Mouse (Mus musculus): Measurements from ENCODE around the gene Phf7. TPM values are rescaled to one million over a fixed set of nuclear protein-coding genes. Genes with fewer than 3 reads are reported as not detected.

The Phf7 gene
- polyA plus RNA-seq, 1 experiment from 2014 or later: 10.4 TPM

DNA sequence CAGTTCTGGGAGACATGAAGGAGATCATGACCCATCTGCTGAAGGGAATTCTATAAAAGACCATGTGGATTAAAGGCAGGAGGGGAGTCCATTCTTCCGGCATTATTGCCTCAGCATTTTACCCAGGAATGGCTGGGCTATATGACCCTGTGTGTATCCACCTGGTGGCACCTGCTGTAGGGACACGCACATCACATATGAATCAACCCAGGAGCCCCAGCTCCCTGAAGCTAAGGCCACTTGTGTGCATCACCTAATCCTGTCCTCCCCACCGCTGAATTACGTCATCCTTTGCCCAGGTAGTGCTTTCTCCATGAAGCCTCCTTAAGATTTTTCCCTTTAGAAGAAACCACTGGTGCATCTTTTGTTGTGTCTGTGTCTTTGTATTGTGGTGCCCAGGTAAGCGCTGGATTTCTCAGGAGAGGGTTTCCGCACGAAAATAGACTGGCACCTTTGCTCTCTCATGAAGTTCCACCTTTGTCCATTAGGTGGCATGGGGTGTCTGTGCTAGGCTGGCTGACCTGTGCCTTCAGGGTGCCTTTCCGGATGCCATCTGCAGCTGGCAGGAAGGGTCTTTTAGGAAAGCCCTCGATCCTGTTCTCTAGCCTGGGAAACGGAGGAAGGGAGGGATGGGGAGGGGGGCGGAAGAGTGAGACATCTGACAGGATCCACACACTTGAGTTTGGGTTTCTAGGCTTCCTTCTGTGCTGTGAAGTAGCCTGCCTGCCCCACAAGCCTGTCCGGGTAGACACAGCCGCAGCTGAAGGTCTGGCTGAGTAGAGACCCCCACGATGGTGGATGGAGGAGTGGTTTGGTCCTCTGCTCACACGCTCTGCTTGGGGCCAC is 35.7 kb downstream of the Phf7 start:
- H3K4me2 ChIP-seq (replicated peaks): 0 out of 2 replicates have a peak overlapping the region, but pooled peaks have one; percentile 6
- DNase-seq (ENCODE audit: low spot score) (peak; percentile 83), ATAC-seq (ENCODE audit: low FRiP score) (peak; percentile 73)
- peaks cover 14% of the 10 kb centered on the region for H3K4me1 ChIP-seq (replicated peaks; ENCODE audit: control insufficient read depth, insufficient read depth, low read length)
- H3K9ac ChIP-seq: peak overlapping the region; percentile 28; the same call in 1 of the 2 replicates
- no peak overlapping the region for H3K27ac ChIP-seq
- H3K36me3 ChIP-seq (replicated peaks; ENCODE audit: control insufficient read depth, insufficient read depth): no peaks in the 10 kb centered on the region
- WGBS: 32% methylated on average over 15 of the region's 15 CpGs
- no peak overlapping the region for H3K4me3 ChIP-seq (replicated peaks; ENCODE audit: low read length)
- H3K9me3 ChIP-seq (ENCODE audit: control insufficient read depth, low read length): no peaks in the 10 kb centered on the region
- H3K27me3 ChIP-seq (ENCODE audit: control insufficient read depth, insufficient read depth, low read length): no peaks in the 10 kb centered on the region

DNA sequence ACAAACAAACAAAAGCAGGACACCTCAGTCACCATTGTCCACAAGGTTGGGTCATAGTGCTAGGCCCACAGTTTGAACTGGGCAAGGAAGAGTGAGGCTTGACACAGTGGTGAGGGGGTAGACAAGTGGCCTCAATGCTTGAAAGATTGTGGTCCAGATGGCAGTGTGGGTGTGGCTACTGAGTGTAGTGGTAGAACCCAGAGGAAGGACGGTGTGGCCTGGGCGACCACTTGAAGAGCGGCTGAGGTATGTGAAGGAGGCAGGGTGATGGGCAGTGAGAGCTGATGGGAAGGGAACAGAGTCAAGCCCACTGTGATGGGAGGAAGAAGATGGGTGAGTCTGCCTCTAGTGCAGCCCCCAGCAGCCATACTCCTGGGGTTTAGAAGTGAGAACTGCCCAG is 36.4 kb downstream of the Phf7 start:
- no peaks in the 10 kb centered on the region for H3K9me3 ChIP-seq (ENCODE audit: control insufficient read depth, low read length)
- H3K4me2 ChIP-seq (replicated peaks): no peak overlapping the region
- no peak for DNase-seq (ENCODE audit: low spot score)
- no peak overlapping the region for H3K27ac ChIP-seq
- H3K36me3 ChIP-seq (replicated peaks; ENCODE audit: control insufficient read depth, insufficient read depth): no peaks in the 10 kb centered on the region
- no peak overlapping the region for H3K4me3 ChIP-seq (replicated peaks; ENCODE audit: low read length)
- peaks cover 14% of the 10 kb centered on the region for H3K4me1 ChIP-seq (replicated peaks; ENCODE audit: control insufficient read depth, insufficient read depth, low read length)
- H3K27me3 ChIP-seq (ENCODE audit: control insufficient read depth, insufficient read depth, low read length): no peaks in the 10 kb centered on the region
- ATAC-seq (ENCODE audit: low FRiP score): no peak
- 96% methylated on average over 3 of the region's 3 CpGs for WGBS
- no peak overlapping the region for H3K9ac ChIP-seq

DNA sequence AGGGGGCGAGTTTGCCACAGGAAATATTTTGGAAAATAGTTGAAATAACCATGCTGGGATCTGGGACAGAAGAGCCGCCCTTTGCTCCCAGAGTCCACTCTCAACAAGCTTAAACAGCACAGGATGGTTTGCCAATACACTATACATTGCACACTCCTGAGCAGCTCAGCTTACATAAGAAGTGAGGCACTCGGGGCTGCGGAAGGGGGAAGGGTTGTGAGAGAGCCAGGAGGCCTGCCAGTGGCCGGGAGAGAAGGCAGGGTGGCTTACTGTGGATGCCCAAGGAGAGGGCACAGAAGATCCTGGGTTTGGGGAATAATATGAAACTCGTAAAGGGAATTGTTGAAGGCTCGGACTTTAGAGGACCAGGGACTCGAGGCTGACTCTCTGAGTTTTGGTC is 37.2 kb downstream of the Phf7 start:
- 77% methylated on average over 8 of the region's 8 CpGs for WGBS
- DNase-seq (ENCODE audit: low spot score): no peak

DNA sequence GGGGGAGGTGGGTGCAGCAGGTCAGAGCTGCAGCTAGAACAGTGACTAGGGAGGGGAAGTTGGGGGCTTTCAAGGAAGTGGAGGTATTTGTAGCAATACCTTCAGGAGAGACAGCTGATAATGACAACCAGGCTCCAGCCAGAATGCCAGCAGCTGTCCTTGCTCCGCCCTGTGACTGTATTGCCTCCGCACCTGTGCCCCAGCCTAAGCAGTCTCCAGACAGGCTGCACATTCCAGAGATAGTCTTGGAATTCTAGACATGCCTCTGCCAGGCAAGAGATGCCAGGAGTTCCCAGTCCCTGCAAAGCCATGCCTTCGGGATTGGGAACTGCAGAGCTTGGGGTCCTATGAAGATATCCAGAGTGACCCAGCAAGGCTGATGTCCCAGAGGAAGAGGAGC is 38.6 kb downstream of the Phf7 start:
- WGBS: 91% methylated on average over 3 of the region's 3 CpGs
- Histone ChIP-seq H3K4me2 (replicated peaks) (no peak overlapping the region), H3K4me1 (replicated peaks; ENCODE audit: control insufficient read depth, insufficient read depth, low read length) (peaks cover 9% of the 10 kb centered on the region), H3K27me3 (ENCODE audit: control insufficient read depth, insufficient read depth, low read length) (no peaks in the 10 kb centered on the region), H3K36me3 (replicated peaks; ENCODE audit: control insufficient read depth, insufficient read depth) (no peaks in the 10 kb centered on the region), H3K27ac (no peak overlapping the region), H3K9ac (no peak overlapping the region), H3K9me3 (ENCODE audit: control insufficient read depth, low read length) (no peaks in the 10 kb centered on the region), H3K4me3 (replicated peaks; ENCODE audit: low read length) (no peak overlapping the region)
- DNase-seq (ENCODE audit: low spot score) (no peak), ATAC-seq (ENCODE audit: low FRiP score) (no peak)

More for the DNA sequence above, 37.2 kb downstream of the Phf7 start:
- no peak for ATAC-seq (ENCODE audit: low FRiP score)
- Histone ChIP-seq H3K9me3 (ENCODE audit: control insufficient read depth, low read length) (no peaks in the 10 kb centered on the region), H3K4me3 (replicated peaks; ENCODE audit: low read length) (no peak overlapping the region), H3K9ac (no peak overlapping the region), H3K27me3 (ENCODE audit: control insufficient read depth, insufficient read depth, low read length) (no peaks in the 10 kb centered on the region), H3K4me2 (replicated peaks) (no peak overlapping the region), H3K4me1 (replicated peaks; ENCODE audit: control insufficient read depth, insufficient read depth, low read length) (peaks cover 14% of the 10 kb centered on the region), H3K36me3 (replicated peaks; ENCODE audit: control insufficient read depth, insufficient read depth) (no peaks in the 10 kb centered on the region), H3K27ac (no peak overlapping the region)

DNA sequence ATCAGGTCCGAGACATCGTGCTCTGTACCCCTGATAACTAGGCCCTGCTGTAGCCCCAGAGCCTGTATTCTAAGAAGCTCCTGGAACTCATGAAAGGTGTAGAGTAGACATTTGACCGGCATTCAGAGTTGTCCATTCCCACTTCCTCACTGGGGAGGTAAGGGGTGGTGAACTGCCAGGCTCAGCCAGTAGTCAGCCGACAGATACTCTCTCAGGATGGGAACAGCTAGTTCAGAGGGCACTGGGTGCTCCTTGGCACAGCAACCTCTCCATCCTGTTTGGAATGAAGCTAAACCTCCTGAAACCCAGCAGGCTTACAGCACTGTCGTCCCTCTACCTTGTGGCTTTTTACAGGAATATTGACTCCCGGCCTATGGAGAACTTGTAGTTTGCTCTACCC is 39.3 kb downstream of the Phf7 start:
- DNase-seq (ENCODE audit: low spot score): no peak
- H3K4me2 ChIP-seq (replicated peaks): no peak overlapping the region
- no peaks in the 10 kb centered on the region for H3K27me3 ChIP-seq (ENCODE audit: control insufficient read depth, insufficient read depth, low read length)
- H3K9me3 ChIP-seq (ENCODE audit: control insufficient read depth, low read length): no peaks in the 10 kb centered on the region
- H3K27ac ChIP-seq: no peak overlapping the region
- H3K9ac ChIP-seq: no peak overlapping the region
- H3K4me3 ChIP-seq (replicated peaks; ENCODE audit: low read length): no peak overlapping the region
- WGBS: 93% methylated on average over 6 of the region's 6 CpGs
- no peaks in the 10 kb centered on the region for H3K36me3 ChIP-seq (replicated peaks; ENCODE audit: control insufficient read depth, insufficient read depth)
- ATAC-seq (ENCODE audit: low FRiP score): no peak
- H3K4me1 ChIP-seq (replicated peaks; ENCODE audit: control insufficient read depth, insufficient read depth, low read length): peaks cover 6% of the 10 kb centered on the region; the same call in 1 of the 2 replicates

DNA sequence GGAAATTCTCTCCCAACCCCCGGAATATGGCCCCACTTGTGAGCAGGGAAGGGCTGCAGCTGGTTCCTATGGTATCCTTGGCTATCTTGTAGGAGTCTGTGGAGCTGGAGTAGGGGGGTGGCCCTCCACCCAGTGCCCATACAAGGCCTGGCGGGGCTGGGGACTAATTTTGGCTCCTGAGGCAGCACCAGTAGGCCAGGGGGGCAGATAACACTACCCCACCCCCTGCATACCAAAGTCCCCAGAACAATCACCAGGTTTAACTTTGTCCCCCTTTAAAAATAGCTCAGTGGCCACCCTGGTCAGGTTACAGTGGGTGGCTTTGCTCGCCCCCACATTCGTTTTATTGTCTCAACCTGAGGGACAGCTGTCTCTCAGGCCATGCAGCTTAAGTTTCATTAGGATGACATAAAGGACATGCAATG is 42.0 kb downstream of the Phf7 start:
- ATAC-seq (ENCODE audit: low FRiP score): no peak

DNA sequence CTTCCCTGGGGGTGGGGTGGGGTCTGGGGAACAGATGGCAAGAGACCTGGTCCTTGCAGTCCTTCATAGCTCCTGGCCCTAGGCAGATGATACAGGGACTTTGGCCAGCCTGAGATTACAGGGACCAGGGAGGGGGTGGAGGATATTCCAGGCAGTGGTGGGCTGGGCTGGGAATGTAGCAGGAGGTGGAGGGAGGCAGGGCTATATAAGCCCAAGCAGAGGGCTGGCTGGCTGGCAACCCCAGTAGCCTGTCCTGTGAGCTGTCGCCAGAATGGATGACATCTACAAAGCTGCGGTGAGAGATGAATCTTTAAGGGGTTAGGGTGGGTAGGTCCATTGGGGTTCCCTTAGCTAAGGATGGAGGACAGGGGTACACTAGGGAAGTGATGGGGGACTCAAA is 43.0 kb downstream of the Phf7 start, which contains the start of gene Tnnc1:
Tnnc1 (plus strand) TSS at position 229 of the 400 bp plus-strand sequence.
- no peaks in the 10 kb centered on the region for H3K9me3 ChIP-seq (ENCODE audit: control insufficient read depth, low read length)

More for the DNA sequence above, 42.0 kb downstream of the Phf7 start:
- H3K27me3 ChIP-seq (ENCODE audit: control insufficient read depth, insufficient read depth, low read length): no peaks in the 10 kb centered on the region
- no peak overlapping the region for H3K27ac ChIP-seq
- no peaks in the 10 kb centered on the region for H3K9me3 ChIP-seq (ENCODE audit: control insufficient read depth, low read length)
- H3K4me2 ChIP-seq (replicated peaks): no peak overlapping the region
- H3K9ac ChIP-seq: no peak overlapping the region
- no peak for DNase-seq (ENCODE audit: low spot score)
- H3K36me3 ChIP-seq (replicated peaks; ENCODE audit: control insufficient read depth, insufficient read depth): peaks cover 3% of the 10 kb centered on the region
- H3K4me3 ChIP-seq (replicated peaks; ENCODE audit: low read length): no peak overlapping the region
- peaks cover 16% of the 10 kb centered on the region for H3K4me1 ChIP-seq (replicated peaks; ENCODE audit: control insufficient read depth, insufficient read depth, low read length)
- WGBS: 82% methylated on average over 4 of the region's 4 CpGs

DNA sequence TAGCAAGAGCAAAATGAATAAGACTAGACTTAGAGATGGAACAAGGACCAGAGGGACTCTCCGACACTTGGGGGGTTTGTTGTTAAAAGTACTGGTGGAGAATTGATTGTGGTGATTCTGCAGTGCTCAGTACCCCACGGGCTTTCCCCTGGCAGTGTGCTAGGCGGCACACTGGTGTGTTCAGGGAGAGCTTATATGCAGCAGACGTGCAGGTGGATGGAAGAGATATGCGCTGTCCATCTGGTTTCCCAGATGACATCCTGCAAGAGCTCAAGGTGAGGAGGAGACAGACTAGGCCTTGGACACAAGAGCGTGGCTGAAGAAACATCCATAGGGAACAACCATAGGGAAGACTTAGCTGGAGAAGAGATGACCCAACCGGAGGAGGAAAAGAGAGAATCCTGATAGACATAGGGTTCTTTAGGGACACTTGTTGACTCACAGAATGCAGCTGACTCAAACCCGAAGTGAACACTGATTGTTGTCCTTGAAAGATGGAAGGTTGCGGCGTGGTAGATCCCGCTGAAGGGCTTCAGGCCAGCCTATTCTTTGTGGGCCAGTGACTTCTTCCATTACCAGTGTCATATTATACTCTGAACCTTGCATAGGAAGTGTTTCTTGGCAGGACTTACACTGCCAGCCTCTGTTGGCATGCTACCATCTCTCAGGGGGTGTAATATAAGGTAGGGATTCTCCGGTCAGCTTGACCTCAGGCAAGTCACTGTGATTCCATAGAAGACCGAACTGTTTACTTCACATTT is 43.9 kb downstream of the Phf7 start:
- no peak for DNase-seq (ENCODE audit: low spot score)
- peak overlapping the region; percentile 97 for H3K9ac ChIP-seq
- 80% methylated on average over 13 of the region's 13 CpGs for WGBS
- H3K9me3 ChIP-seq (ENCODE audit: control insufficient read depth, low read length): no peaks in the 10 kb centered on the region
- peak overlapping the region; percentile 98 for H3K4me2 ChIP-seq (replicated peaks)
- H3K36me3 ChIP-seq (replicated peaks; ENCODE audit: control insufficient read depth, insufficient read depth): peaks cover 22% of the 10 kb centered on the region
- no peaks in the 10 kb centered on the region for H3K27me3 ChIP-seq (ENCODE audit: control insufficient read depth, insufficient read depth, low read length)
- peak overlapping the region; percentile 91 for H3K4me3 ChIP-seq (replicated peaks; ENCODE audit: low read length)
- ATAC-seq (ENCODE audit: low FRiP score): peak; percentile 25
- H3K27ac ChIP-seq: peak overlapping the region; percentile 90
- peaks cover 20% of the 10 kb centered on the region for H3K4me1 ChIP-seq (replicated peaks; ENCODE audit: control insufficient read depth, insufficient read depth, low read length)

More for the DNA sequence above, 43.0 kb downstream of the Phf7 start, which contains the start of gene Tnnc1:
- peaks cover 13% of the 10 kb centered on the region for H3K36me3 ChIP-seq (replicated peaks; ENCODE audit: control insufficient read depth, insufficient read depth)
- peaks cover 20% of the 10 kb centered on the region for H3K4me1 ChIP-seq (replicated peaks; ENCODE audit: control insufficient read depth, insufficient read depth, low read length)
- WGBS: 66% methylated on average over 2 of the region's 2 CpGs
- H3K27ac ChIP-seq: peak within 1 kb of the TSS; percentile 90; the same call in 1 of the 2 replicates
- H3K4me3 ChIP-seq (replicated peaks; ENCODE audit: low read length): peak within 1 kb of the TSS; percentile 91
- H3K27me3 ChIP-seq (ENCODE audit: control insufficient read depth, insufficient read depth, low read length): no peaks in the 10 kb centered on the region
- H3K4me2 ChIP-seq (replicated peaks): peak within 1 kb of the TSS; percentile 98
- ATAC-seq (ENCODE audit: low FRiP score): no peak
- H3K9ac ChIP-seq: peak within 1 kb of the TSS; percentile 97
- no peak for DNase-seq (ENCODE audit: low spot score)

DNA sequence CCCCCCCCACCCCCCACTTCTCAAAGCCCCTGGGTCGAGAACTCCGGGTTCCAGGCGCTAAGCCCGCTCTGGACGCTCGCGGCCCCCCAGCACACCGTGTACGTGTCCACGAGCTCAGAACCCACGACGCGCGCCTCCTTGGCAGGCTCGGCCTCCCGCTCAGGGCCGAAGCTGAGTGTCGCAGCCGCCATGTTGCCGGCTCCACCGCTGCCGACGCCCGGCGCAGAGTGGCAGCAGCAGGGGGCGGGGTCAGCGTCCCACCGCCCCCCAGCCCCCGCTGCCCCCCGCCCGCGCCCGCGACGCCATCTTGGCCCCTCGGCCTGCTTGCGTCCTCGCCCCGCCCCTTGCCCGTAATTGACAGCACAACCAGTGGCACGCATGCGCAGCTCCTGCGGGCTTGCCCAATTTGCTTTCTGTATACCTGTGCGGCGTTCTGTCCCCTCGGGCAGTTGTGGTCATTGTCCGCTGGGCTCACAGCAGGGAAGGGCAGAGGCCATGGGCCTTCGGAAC is 44.6 kb downstream of the Phf7 start:
- WGBS: 1% methylated on average over 48 of the region's 48 CpGs

More for the DNA sequence above, 44.6 kb downstream of the Phf7 start:
- ATAC-seq (ENCODE audit: low FRiP score) (peak; percentile 78), DNase-seq (ENCODE audit: low spot score) (peak; percentile 93)
- Histone ChIP-seq H3K36me3 (replicated peaks; ENCODE audit: control insufficient read depth, insufficient read depth) (peaks cover 29% of the 10 kb centered on the region), H3K9ac (peak overlapping the region; percentile 97), H3K4me1 (replicated peaks; ENCODE audit: control insufficient read depth, insufficient read depth, low read length) (peaks cover 20% of the 10 kb centered on the region), H3K4me3 (replicated peaks; ENCODE audit: low read length) (peak overlapping the region; percentile 91), H3K27me3 (ENCODE audit: control insufficient read depth, insufficient read depth, low read length) (no peaks in the 10 kb centered on the region), H3K4me2 (replicated peaks) (peak overlapping the region; percentile 98), H3K9me3 (ENCODE audit: control insufficient read depth, low read length) (no peaks in the 10 kb centered on the region), H3K27ac (peak overlapping the region; percentile 90)

Measured in hindbrain, embryonic 14.5 days (tissue).